Mouse (Mus musculus) liver, embryonic 11.5 days (tissue): ENCODE data around the gene Zdhhc12. TPM values are rescaled to one million over a fixed set of nuclear protein-coding genes. Genes with fewer than 3 reads are reported as not detected.

Experiments used
- ATAC-seq: fragments of 200-750 bp; cut with Nextera tagmentation; replicated peaks from 2 replicates; pipeline ENCODE4 v1.8.0; 2017; ENCODE audit warnings: moderate number of reproducible peaks, mild to moderate bottlenecking, moderate TSS enrichment, moderate library complexity; ENCODE audit not compliant: low FRiP score
- DNase-seq: peaks from one replicate; pipeline ENCODE4 v3.0.0-alpha.2; 2017; ENCODE audit warnings: low spot score
- H3K27ac ChIP-seq: fragments of 300-500 bp; sonication (generic); 2 replicates; pipeline ENCODE4 v1.5.1; 2014; ENCODE audit warnings: mild to moderate bottlenecking, low read depth, low read length, control low read depth
- H3K27me3 ChIP-seq: fragments of 300-500 bp; sonication (generic); replicated peaks from 2 replicates; pipeline ENCODE4 v1.6.1; 2014; ENCODE audit warnings: low read length, mixed read lengths; ENCODE audit not compliant: control insufficient read depth, insufficient read depth
- H3K36me3 ChIP-seq: fragments of 300-500 bp; sonication (generic); 2 replicates; pipeline ENCODE4 v1.6.1; 2014; ENCODE audit warnings: mild to moderate bottlenecking, low read length, moderate library complexity, mixed read lengths; ENCODE audit not compliant: control insufficient read depth, insufficient read depth
- H3K4me1 ChIP-seq: fragments of 300-500 bp; sonication (generic); replicated peaks from 2 replicates; pipeline ENCODE4 v1.6.1; 2014; ENCODE audit warnings: low read length, mixed read lengths; ENCODE audit not compliant: control insufficient read depth, insufficient read depth
- H3K4me2 ChIP-seq: fragments of 300-500 bp; sonication (generic); 2 replicates; pipeline ENCODE4 v1.6.1; 2014; ENCODE audit warnings: mild to moderate bottlenecking, control low read depth, moderate library complexity
- H3K4me3 ChIP-seq: fragments of 300-500 bp; sonication (generic); 2 replicates; pipeline ENCODE4 v1.5.1; 2014; ENCODE audit warnings: low read depth, low read length, control low read depth
- H3K9ac ChIP-seq: fragments of 300-500 bp; sonication (generic); 2 replicates; pipeline ENCODE4 v1.6.1; 2014; ENCODE audit warnings: low read depth, low read length, control low read depth
- H3K9me3 ChIP-seq: fragments of 300-500 bp; sonication (generic); 2 replicates; pipeline ENCODE4 v1.6.1; 2016; ENCODE audit warnings: low read length, inconsistent platforms, mixed read lengths; ENCODE audit not compliant: control insufficient read depth
- WGBS: fragments of 180-500 bp; shearing (Covaris S2); extraction: QIAGEN DNeasy Blood & Tissue Kit; methylation state at CpG from one replicate; pipeline ENCODE4 v1.1.7; 2014; 5-methylcytosine and 5-hydroxymethylcytosine counted together
- polyA plus RNA-seq: library from polyadenylated mRNA; unstranded; fragments of >200 nt; fragmentation: Nextera tagmentation; extraction: Ambion mirVana; gene quantifications from 2 replicates; pipeline ENCODE4 v1.2.1, GENCODE M21; 2014

The Zdhhc12 gene
- polyA plus RNA-seq, 1 experiment from 2014 or later: 53.7 TPM

DNA sequence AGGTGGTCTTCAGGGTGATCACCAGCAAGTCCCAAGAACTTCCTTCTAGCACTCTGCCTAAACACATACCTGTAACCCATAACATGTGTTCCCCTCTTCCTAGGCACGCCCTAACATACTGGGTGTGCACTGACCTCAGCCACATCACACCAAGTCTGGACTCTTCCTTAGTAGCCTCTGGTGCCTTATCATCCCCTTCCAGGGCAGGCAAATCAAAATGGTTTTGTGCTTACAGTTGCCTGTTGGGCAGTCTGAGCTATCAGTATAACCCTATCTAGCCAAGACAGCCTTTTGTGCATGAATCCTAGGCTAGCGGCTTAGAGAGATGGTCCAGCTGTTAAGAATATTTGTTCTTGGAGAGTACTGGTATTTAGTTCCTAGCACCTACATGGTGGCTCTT is 18.1 kb upstream of the Zdhhc12 start:
- Histone ChIP-seq H3K27ac (no peak overlapping the region), H3K9ac (no peak overlapping the region), H3K4me3 (no peak overlapping the region), H3K4me1 (peaks cover 14% of the 10 kb centered on the region), H3K36me3 (peaks cover 21% of the 10 kb centered on the region), H3K27me3 (no peaks in the 10 kb centered on the region), H3K9me3 (no peaks in the 10 kb centered on the region), H3K4me2 (peak overlapping the region; percentile 31; the same call in 1 of the 2 replicates)
- DNase-seq (no peak), ATAC-seq (peak; percentile 84)
- WGBS: 38% methylated on average over 2 of the region's 2 CpGs

DNA sequence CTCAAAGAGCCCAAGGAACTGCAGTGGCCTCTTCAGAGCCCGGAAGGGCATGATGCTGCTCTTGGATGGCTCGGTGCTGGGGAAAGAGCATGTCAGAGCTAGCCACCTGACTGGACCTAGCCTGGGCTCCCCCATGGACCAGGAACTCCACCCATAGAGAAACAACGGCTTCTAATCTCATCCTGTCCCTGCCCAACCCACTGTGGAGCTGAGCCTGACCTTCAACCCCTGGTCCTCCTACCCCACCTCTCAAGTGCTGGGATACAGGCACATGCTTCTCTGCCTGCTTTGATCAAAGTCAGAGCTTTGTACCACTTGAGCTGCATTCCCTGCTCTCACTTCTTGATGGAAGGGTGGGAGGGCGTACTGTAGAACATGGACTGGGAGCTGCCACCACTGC is 14.8 kb upstream of the Zdhhc12 start:
- Histone ChIP-seq H3K4me3 (no peak overlapping the region), H3K36me3 (peaks cover 26% of the 10 kb centered on the region)

DNA sequence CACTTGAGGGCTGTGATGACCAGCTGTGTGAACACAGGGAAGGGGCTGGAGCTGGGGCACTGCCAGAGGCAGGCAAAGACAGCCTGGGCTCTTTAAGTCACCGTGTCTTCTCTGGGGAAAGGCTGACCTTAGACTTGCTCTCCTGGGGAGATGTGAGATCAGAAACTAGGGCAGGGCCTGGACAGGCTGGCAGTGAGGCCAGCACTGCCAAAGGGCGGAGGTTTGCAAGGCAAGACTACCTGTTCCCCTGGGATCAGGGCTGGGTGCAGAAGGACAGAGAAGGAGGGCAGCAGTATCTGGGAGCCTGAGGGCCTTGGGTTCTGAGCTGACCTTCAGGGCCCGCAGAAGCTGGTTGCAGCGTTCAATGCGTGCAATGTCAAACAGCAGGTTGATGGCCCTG is 14.2 kb upstream of the Zdhhc12 start:
- H3K9ac ChIP-seq: no peak overlapping the region
- H3K27ac ChIP-seq: no peak overlapping the region
- H3K36me3 ChIP-seq: peaks cover 26% of the 10 kb centered on the region
- no peak for DNase-seq
- 93% methylated on average over 5 of the region's 5 CpGs for WGBS
- ATAC-seq: no peak
- peaks cover 12% of the 10 kb centered on the region for H3K4me1 ChIP-seq
- H3K27me3 ChIP-seq: no peaks in the 10 kb centered on the region
- no peak overlapping the region for H3K4me3 ChIP-seq
- H3K9me3 ChIP-seq: no peaks in the 10 kb centered on the region
- no peak overlapping the region for H3K4me2 ChIP-seq

More for the DNA sequence above, 14.8 kb upstream of the Zdhhc12 start:
- H3K4me2 ChIP-seq: no peak overlapping the region
- DNase-seq: no peak
- H3K9me3 ChIP-seq: no peaks in the 10 kb centered on the region
- peaks cover 14% of the 10 kb centered on the region for H3K4me1 ChIP-seq
- 71% methylated on average over 4 of the region's 4 CpGs for WGBS
- H3K9ac ChIP-seq: no peak overlapping the region
- H3K27me3 ChIP-seq: no peaks in the 10 kb centered on the region
- H3K27ac ChIP-seq: no peak overlapping the region
- ATAC-seq: no peak

DNA sequence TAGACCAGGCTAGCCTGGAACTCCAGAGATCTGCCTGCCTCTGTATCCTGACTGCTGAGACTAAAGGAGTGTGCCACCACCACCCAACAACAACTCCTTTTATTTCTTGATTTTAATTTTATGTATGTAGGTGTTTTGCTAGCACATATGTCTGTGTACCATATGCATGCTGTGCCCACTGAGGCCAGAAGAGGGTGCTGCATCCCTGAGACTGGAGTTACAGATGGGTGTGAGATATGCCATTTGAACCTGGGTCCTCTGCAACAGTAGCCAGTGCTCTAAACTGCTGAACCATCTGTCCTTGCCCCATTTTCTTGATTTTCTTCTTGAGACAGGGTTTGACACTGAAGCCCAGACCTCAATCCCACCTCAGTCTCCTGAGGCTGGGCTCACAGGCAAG is 12.9 kb upstream of the Zdhhc12 start:
- H3K4me2 ChIP-seq: no peak overlapping the region
- H3K36me3 ChIP-seq: peaks cover 30% of the 10 kb centered on the region
- no peaks in the 10 kb centered on the region for H3K27me3 ChIP-seq
- no peak overlapping the region for H3K4me3 ChIP-seq
- peaks cover 6% of the 10 kb centered on the region for H3K4me1 ChIP-seq
- no peak overlapping the region for H3K9ac ChIP-seq
- ATAC-seq: 0 out of 2 replicates have a peak, but pooled peaks have one; percentile 51
- H3K27ac ChIP-seq: no peak overlapping the region
- no peak for DNase-seq
- no peaks in the 10 kb centered on the region for H3K9me3 ChIP-seq

DNA sequence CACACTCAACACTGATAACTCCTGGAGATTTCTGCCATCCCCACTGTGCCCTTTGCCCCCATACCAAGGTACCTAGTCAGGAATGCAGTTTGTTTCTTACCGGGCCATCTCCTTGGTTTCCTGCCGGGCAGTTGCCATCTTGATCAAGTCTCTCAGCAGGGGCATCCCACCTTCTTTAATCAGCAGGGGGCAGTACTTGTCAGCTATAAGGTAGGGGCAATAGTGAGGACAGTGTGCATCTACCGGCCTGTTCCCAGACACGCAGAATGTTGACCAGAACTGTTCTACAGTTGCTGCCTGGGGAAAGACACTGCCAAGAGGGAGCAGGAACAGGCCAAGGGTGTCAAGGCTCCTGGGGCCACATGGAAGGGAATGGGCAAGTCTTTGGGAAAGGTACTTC is 6.8 kb upstream of the Zdhhc12 start:
- H3K4me2 ChIP-seq: no peak overlapping the region
- H3K9ac ChIP-seq: no peak overlapping the region
- H3K4me1 ChIP-seq: peaks cover 13% of the 10 kb centered on the region
- no peak overlapping the region for H3K4me3 ChIP-seq
- ATAC-seq (no peak), DNase-seq (no peak)
- no peak overlapping the region for H3K27ac ChIP-seq
- H3K27me3 ChIP-seq: no peaks in the 10 kb centered on the region
- no peaks in the 10 kb centered on the region for H3K9me3 ChIP-seq
- H3K36me3 ChIP-seq: peaks cover 14% of the 10 kb centered on the region
- WGBS: 70% methylated on average over 4 of the region's 4 CpGs

DNA sequence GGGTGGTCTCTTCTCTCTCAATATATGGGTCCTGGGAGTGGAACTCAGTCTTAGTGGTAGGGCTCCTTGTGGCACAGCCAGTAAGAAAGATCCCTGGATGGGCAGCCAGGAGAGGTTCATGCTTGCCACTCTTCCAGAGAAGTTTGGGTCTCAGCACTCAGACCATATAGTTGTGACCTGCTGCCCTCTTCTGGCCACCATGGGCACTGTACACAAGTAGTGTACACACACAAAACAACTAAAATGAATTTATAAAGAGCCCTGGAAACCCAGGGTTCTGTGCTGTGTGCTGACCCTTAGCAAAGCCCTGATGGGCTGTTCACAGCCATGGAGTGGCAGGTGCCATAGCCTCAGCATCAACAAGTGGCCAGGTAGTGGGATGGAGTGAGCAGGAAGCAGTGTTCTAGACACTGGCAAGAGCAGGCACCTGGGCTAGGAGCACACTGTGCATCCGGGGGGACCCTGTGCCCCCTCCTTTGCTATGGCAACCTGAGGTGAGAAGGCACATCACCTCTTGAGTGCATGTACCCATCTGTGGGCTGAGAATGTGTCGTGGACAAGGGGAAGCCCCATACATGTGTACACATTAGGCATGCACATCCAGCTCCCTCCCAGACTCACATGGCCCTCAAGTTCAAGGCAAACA is 2.6 kb upstream of the Zdhhc12 start:
- Histone ChIP-seq H3K27ac (no peak overlapping the region), H3K27me3 (no peaks in the 10 kb centered on the region), H3K4me1 (peaks cover 31% of the 10 kb centered on the region), H3K36me3 (peaks cover 11% of the 10 kb centered on the region; the same call in 1 of the 2 replicates), H3K9ac (no peak overlapping the region), H3K9me3 (no peaks in the 10 kb centered on the region), H3K4me3 (no peak overlapping the region), H3K4me2 (no peak overlapping the region)
- DNase-seq (no peak), ATAC-seq (no peak)
- 66% methylated on average over 2 of the region's 2 CpGs for WGBS

DNA sequence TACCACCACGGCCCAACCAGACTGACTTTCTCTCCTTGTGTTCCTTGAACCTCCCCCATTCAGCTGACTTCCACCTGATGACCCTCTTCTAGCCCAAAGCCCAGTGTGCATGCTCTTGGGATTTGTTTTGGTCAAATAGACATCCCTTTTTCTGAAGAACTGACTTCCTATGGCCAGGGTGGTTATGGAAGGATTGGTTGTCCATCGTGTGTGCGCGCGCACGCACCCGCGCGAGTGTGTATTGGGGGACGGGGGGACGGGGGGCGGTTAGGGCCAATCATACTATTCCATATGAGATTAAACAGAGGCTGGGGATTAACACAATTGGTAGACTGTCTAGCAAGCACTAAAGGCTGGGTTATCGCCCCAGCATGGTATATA is 750 bp upstream of the Zdhhc12 start:
- DNase-seq (peak; percentile 59), ATAC-seq (no peak)
- H3K9me3 ChIP-seq: no peaks in the 10 kb centered on the region
- H3K36me3 ChIP-seq: peaks cover 17% of the 10 kb centered on the region; the same call in 1 of the 2 replicates
- peak overlapping the region; percentile 78 for H3K27ac ChIP-seq
- peak overlapping the region; percentile 78 for H3K4me3 ChIP-seq
- peak overlapping the region; percentile 94 for H3K4me2 ChIP-seq
- peak overlapping the region; percentile 73 for H3K9ac ChIP-seq
- 1% methylated on average over 13 of the region's 13 CpGs for WGBS
- H3K27me3 ChIP-seq: no peaks in the 10 kb centered on the region
- H3K4me1 ChIP-seq: peaks cover 26% of the 10 kb centered on the region

DNA sequence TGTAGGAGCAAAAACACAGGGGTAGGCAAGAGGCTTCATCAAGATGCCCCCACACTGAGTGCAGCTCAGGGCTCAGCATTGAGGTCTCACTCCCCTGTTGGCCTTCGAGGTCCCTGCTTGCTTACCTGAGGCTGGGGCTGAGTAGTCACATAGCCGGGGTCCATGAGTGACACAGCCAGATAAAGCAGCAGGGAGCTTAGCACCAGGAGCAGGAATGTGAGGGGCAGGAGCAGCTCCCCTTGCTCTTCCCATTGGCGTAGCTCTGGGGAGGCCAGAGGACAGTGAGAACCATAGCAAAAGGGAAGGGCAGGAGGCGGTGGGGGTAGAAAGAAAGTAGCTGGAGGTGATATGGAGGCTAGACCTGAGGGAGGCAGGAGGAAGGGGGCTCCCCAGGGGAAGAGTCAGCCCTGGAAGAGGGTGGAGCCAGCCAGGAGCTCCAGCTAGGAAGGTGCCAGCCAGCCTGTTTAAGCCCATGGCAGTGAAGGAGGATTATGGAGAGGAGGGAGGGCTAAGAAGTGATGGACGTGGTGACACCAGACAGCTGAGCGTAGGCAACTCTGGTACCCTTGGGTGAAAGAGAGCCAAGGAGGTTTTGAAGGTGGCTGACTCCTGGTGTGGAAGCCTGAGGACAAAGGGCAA is 1.0 kb downstream of the Zdhhc12 start:
- H3K27me3 ChIP-seq: no peaks in the 10 kb centered on the region
- DNase-seq (no peak), ATAC-seq (no peak)
- no peaks in the 10 kb centered on the region for H3K9me3 ChIP-seq
- H3K4me1 ChIP-seq: peaks cover 20% of the 10 kb centered on the region
- peaks cover 17% of the 10 kb centered on the region; the same call in 1 of the 2 replicates for H3K36me3 ChIP-seq
- H3K4me3 ChIP-seq: peak overlapping the region; percentile 78
- WGBS: 46% methylated on average over 6 of the region's 6 CpGs
- H3K9ac ChIP-seq: peak overlapping the region; percentile 79
- H3K4me2 ChIP-seq: peak overlapping the region; percentile 94
- H3K27ac ChIP-seq: no peak overlapping the region

DNA sequence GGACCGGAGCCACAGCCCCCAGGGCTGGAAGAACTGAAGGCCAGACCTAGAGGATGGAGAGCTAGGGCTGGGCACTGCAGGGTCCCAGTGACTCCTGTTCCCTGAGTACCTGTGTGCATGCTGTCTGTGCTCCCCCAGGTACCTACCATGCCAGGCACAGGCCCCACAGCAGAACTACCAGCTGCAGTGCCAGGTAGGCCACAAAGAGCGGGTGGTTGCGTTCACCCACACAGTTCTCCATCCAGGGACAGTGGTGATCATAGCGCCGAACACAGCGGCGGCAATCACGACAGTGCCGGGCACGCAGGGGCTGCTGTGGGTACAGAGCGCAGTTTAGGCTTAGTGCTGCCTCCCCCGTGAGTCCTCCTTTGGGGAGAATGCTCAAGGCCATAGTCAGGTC is 1.9 kb downstream of the Zdhhc12 start:
- no peak overlapping the region; the same call in 1 of the 2 replicates for H3K4me2 ChIP-seq
- peak overlapping the region; percentile 32; the same call in 1 of the 2 replicates for H3K27ac ChIP-seq
- no peaks in the 10 kb centered on the region for H3K9me3 ChIP-seq
- H3K27me3 ChIP-seq: no peaks in the 10 kb centered on the region
- H3K4me1 ChIP-seq: peaks cover 20% of the 10 kb centered on the region
- H3K9ac ChIP-seq: no peak overlapping the region
- no peak for ATAC-seq
- DNase-seq: no peak
- peaks cover 17% of the 10 kb centered on the region; the same call in 1 of the 2 replicates for H3K36me3 ChIP-seq
- H3K4me3 ChIP-seq: peak overlapping the region; percentile 10; the same call in 1 of the 2 replicates
- WGBS: 90% methylated on average over 12 of the region's 12 CpGs
